Mouse (Mus musculus): Measurements from ENCODE around the gene Ptgr1. TPM values are rescaled to one million over a fixed set of nuclear protein-coding genes. Genes with fewer than 3 reads are reported as not detected.
A peak's percentile ranks its signal among the peaks of the same experiment; 100 is the strongest.

Ptgr1 gene
- polyA plus RNA-seq, 1 experiment from 2014 or later = 22.8 TPM

GRCm38 (mm10) chr4:58952630-58953029, 34.3 kb downstream of the Ptgr1 start:
- H3K9ac ChIP-seq (replicated peaks; ENCODE audit: low read length) = no peak overlapping the region
- no peaks in the 10 kb centered on the region for H3K4me1 ChIP-seq (ENCODE audit: control insufficient read depth, insufficient read depth, low read length)
- no peaks in the 10 kb centered on the region for H3K27me3 ChIP-seq (ENCODE audit: control insufficient read depth, insufficient read depth, low read length)
- no peak overlapping the region for H3K4me2 ChIP-seq (ENCODE audit: low read depth, low read length)
- no peaks in the 10 kb centered on the region for H3K36me3 ChIP-seq (replicated peaks; ENCODE audit: control insufficient read depth, insufficient read depth, low read depth, low read length)
- ATAC-seq (replicated peaks; ENCODE audit: insufficient number of reproducible peaks, low FRiP score, low TSS enrichment, low read depth) (no peak), DNase-seq (ENCODE audit: low spot score) (no peak)
- WGBS = 96% methylated on average over 11 of the region's 11 CpGs
- no peak overlapping the region for H3K4me3 ChIP-seq (ENCODE audit: low read depth, low read length)
- no peaks in the 10 kb centered on the region for H3K9me3 ChIP-seq (replicated peaks; ENCODE audit: control insufficient read depth, low read length)
- H3K27ac ChIP-seq (replicated peaks; ENCODE audit: low read depth, low read length) = no peak overlapping the region

GRCm38 (mm10) chr4:58948391-58948790, 38.5 kb downstream of the Ptgr1 start:
- no peak for DNase-seq (ENCODE audit: low spot score)
- Histone ChIP-seq H3K27ac (replicated peaks; ENCODE audit: low read depth, low read length) (no peak overlapping the region), H3K4me3 (ENCODE audit: low read depth, low read length) (no peak overlapping the region), H3K9ac (replicated peaks; ENCODE audit: low read length) (no peak overlapping the region), H3K36me3 (replicated peaks; ENCODE audit: control insufficient read depth, insufficient read depth, low read depth, low read length) (no peaks in the 10 kb centered on the region), H3K4me2 (ENCODE audit: low read depth, low read length) (no peak overlapping the region), H3K9me3 (replicated peaks; ENCODE audit: control insufficient read depth, low read length) (no peaks in the 10 kb centered on the region), H3K4me1 (ENCODE audit: control insufficient read depth, insufficient read depth, low read length) (no peaks in the 10 kb centered on the region; the same call in 1 of the 2 replicates), H3K27me3 (ENCODE audit: control insufficient read depth, insufficient read depth, low read length) (no peaks in the 10 kb centered on the region)
- ATAC-seq (replicated peaks; ENCODE audit: insufficient number of reproducible peaks, low FRiP score, low TSS enrichment, low read depth) = no peak
- WGBS = 85% methylated on average over 4 of the region's 4 CpGs

- Histone ChIP-seq H3K27ac (replicated peaks; ENCODE audit: low read depth, low read length) (no peak overlapping the region), H3K4me1 (ENCODE audit: control insufficient read depth, insufficient read depth, low read length) (no peaks in the 10 kb centered on the region; the same call in 1 of the 2 replicates), H3K9ac (replicated peaks; ENCODE audit: low read length) (no peak overlapping the region), H3K27me3 (ENCODE audit: control insufficient read depth, insufficient read depth, low read length) (no peaks in the 10 kb centered on the region), H3K4me2 (ENCODE audit: low read depth, low read length) (no peak overlapping the region), H3K36me3 (replicated peaks; ENCODE audit: control insufficient read depth, insufficient read depth, low read depth, low read length) (no peaks in the 10 kb centered on the region), H3K4me3 (ENCODE audit: low read depth, low read length) (peak overlapping the region; percentile 75; the same call in 1 of the 2 replicates), H3K9me3 (replicated peaks; ENCODE audit: control insufficient read depth, low read length) (no peaks in the 10 kb centered on the region)
- DNase-seq (ENCODE audit: low spot score) (no peak), ATAC-seq (replicated peaks; ENCODE audit: insufficient number of reproducible peaks, low FRiP score, low TSS enrichment, low read depth) (no peak)
- WGBS = 74% methylated on average over 5 of the region's 5 CpGs
These were observed 42.2 kb downstream of the Ptgr1 start for GRCm38 (mm10) chr4:58944695-58945094.

- peak overlapping the region; percentile 75 for H3K4me3 ChIP-seq (ENCODE audit: low read depth, low read length)
- peak overlapping the region; percentile 85 for H3K4me2 ChIP-seq (ENCODE audit: low read depth, low read length)
- peak overlapping the region; percentile 77 for H3K9ac ChIP-seq (replicated peaks; ENCODE audit: low read length)
- no peaks in the 10 kb centered on the region for H3K36me3 ChIP-seq (replicated peaks; ENCODE audit: control insufficient read depth, insufficient read depth, low read depth, low read length)
- no peaks in the 10 kb centered on the region for H3K9me3 ChIP-seq (replicated peaks; ENCODE audit: control insufficient read depth, low read length)
- no peak overlapping the region for H3K27ac ChIP-seq (replicated peaks; ENCODE audit: low read depth, low read length)
- DNase-seq (ENCODE audit: low spot score) = no peak
- ATAC-seq (replicated peaks; ENCODE audit: insufficient number of reproducible peaks, low FRiP score, low TSS enrichment, low read depth) = peak; percentile 59; the same call in 1 of the 2 replicates
- no peaks in the 10 kb centered on the region; the same call in 1 of the 2 replicates for H3K4me1 ChIP-seq (ENCODE audit: control insufficient read depth, insufficient read depth, low read length)
- no peaks in the 10 kb centered on the region for H3K27me3 ChIP-seq (ENCODE audit: control insufficient read depth, insufficient read depth, low read length)
- WGBS = 21% methylated on average over 6 of the region's 6 CpGs
These were observed 42.7 kb downstream of the Ptgr1 start for GRCm38 (mm10) chr4:58944206-58944553.

- H3K4me2 ChIP-seq (ENCODE audit: low read depth, low read length) = peak within 1 kb of the TSS; percentile 85
- peak; percentile 96 for DNase-seq (ENCODE audit: low spot score)
- H3K9me3 ChIP-seq (replicated peaks; ENCODE audit: control insufficient read depth, low read length) = no peaks in the 10 kb centered on the region
- no peaks in the 10 kb centered on the region for H3K36me3 ChIP-seq (replicated peaks; ENCODE audit: control insufficient read depth, insufficient read depth, low read depth, low read length)
- no peaks in the 10 kb centered on the region; the same call in 1 of the 2 replicates for H3K4me1 ChIP-seq (ENCODE audit: control insufficient read depth, insufficient read depth, low read length)
- H3K9ac ChIP-seq (replicated peaks; ENCODE audit: low read length) = peak within 1 kb of the TSS; percentile 77
- H3K4me3 ChIP-seq (ENCODE audit: low read depth, low read length) = peak within 1 kb of the TSS; percentile 75
- under 1% methylated on average over 50 of the region's 50 CpGs for WGBS
- peak; percentile 84 for ATAC-seq (replicated peaks; ENCODE audit: insufficient number of reproducible peaks, low FRiP score, low TSS enrichment, low read depth)
- H3K27ac ChIP-seq (replicated peaks; ENCODE audit: low read depth, low read length) = no peak within 1 kb of the TSS
- H3K27me3 ChIP-seq (ENCODE audit: control insufficient read depth, insufficient read depth, low read length) = no peaks in the 10 kb centered on the region
These were observed 43.3 kb downstream of the Ptgr1 start, which contains the start of gene Zkscan16 for GRCm38 (mm10) chr4:58943420-58944205. Gene Zkscan16 (plus strand): TSS chr4:58943628.

GRCm38 (mm10) chr4:58942942-58943341, 44.0 kb downstream of the Ptgr1 start:
- Histone ChIP-seq H3K9me3 (replicated peaks; ENCODE audit: control insufficient read depth, low read length) (no peaks in the 10 kb centered on the region), H3K36me3 (replicated peaks; ENCODE audit: control insufficient read depth, insufficient read depth, low read depth, low read length) (no peaks in the 10 kb centered on the region), H3K4me1 (ENCODE audit: control insufficient read depth, insufficient read depth, low read length) (no peaks in the 10 kb centered on the region; the same call in 1 of the 2 replicates), H3K9ac (replicated peaks; ENCODE audit: low read length) (peak overlapping the region; percentile 77), H3K27me3 (ENCODE audit: control insufficient read depth, insufficient read depth, low read length) (no peaks in the 10 kb centered on the region), H3K4me3 (ENCODE audit: low read depth, low read length) (no peak overlapping the region), H3K27ac (replicated peaks; ENCODE audit: low read depth, low read length) (no peak overlapping the region), H3K4me2 (ENCODE audit: low read depth, low read length) (no peak overlapping the region; the same call in none of the 2 replicates)
- ATAC-seq (replicated peaks; ENCODE audit: insufficient number of reproducible peaks, low FRiP score, low TSS enrichment, low read depth) (0 out of 2 replicates have a peak, but pooled peaks have one; percentile 29), DNase-seq (ENCODE audit: low spot score) (no peak)
- WGBS = 80% methylated on average over 4 of the region's 4 CpGs

- Histone ChIP-seq H3K27ac (replicated peaks; ENCODE audit: low read depth, low read length) (no peak overlapping the region), H3K4me3 (ENCODE audit: low read depth, low read length) (no peak overlapping the region), H3K27me3 (ENCODE audit: control insufficient read depth, insufficient read depth, low read length) (no peaks in the 10 kb centered on the region), H3K9me3 (replicated peaks; ENCODE audit: control insufficient read depth, low read length) (no peaks in the 10 kb centered on the region), H3K9ac (replicated peaks; ENCODE audit: low read length) (no peak overlapping the region), H3K4me2 (ENCODE audit: low read depth, low read length) (no peak overlapping the region), H3K4me1 (ENCODE audit: control insufficient read depth, insufficient read depth, low read length) (no peaks in the 10 kb centered on the region; the same call in 1 of the 2 replicates), H3K36me3 (replicated peaks; ENCODE audit: control insufficient read depth, insufficient read depth, low read depth, low read length) (no peaks in the 10 kb centered on the region)
- ATAC-seq (replicated peaks; ENCODE audit: insufficient number of reproducible peaks, low FRiP score, low TSS enrichment, low read depth) (no peak), DNase-seq (ENCODE audit: low spot score) (no peak)
These were observed 45.3 kb downstream of the Ptgr1 start for GRCm38 (mm10) chr4:58941638-58942037.

GRCm38 (mm10) chr4:58935846-58936245, 51.1 kb downstream of the Ptgr1 start:
- H3K4me3 ChIP-seq (ENCODE audit: low read depth, low read length) = no peak overlapping the region
- ATAC-seq (replicated peaks; ENCODE audit: insufficient number of reproducible peaks, low FRiP score, low TSS enrichment, low read depth) (no peak), DNase-seq (ENCODE audit: low spot score) (no peak)
- no peaks in the 10 kb centered on the region for H3K36me3 ChIP-seq (replicated peaks; ENCODE audit: control insufficient read depth, insufficient read depth, low read depth, low read length)
- H3K27ac ChIP-seq (replicated peaks; ENCODE audit: low read depth, low read length) = no peak overlapping the region
- no peaks in the 10 kb centered on the region for H3K9me3 ChIP-seq (replicated peaks; ENCODE audit: control insufficient read depth, low read length)
- H3K4me2 ChIP-seq (ENCODE audit: low read depth, low read length) = no peak overlapping the region
- H3K9ac ChIP-seq (replicated peaks; ENCODE audit: low read length) = no peak overlapping the region
- H3K4me1 ChIP-seq (ENCODE audit: control insufficient read depth, insufficient read depth, low read length) = no peaks in the 10 kb centered on the region
- H3K27me3 ChIP-seq (ENCODE audit: control insufficient read depth, insufficient read depth, low read length) = no peaks in the 10 kb centered on the region
- 69% methylated on average over 3 of the region's 3 CpGs for WGBS
